Mouse (Mus musculus) G1E (cell line): ENCODE measurements at regions not wholly inside any gene's neighbourhood (a gene's known extent, or its start where the extent isn't known, plus 50 kb on each side); places are given as distances from the start of the nearest gene placed in this dataset.

ENCODE experiments used
- CTCF ChIP-seq: IDR thresholded peaks from 2 replicates; pipeline ENCODE4 v1.5.1; 2012; ENCODE audit warnings: low read depth, low read length, inconsistent platforms, mixed read lengths
- GATA1 ChIP-seq: IDR thresholded peaks from 2 replicates; pipeline ENCODE4 v1.6.1; 2012; ENCODE audit warnings: borderline replicate concordance, low read length, inconsistent platforms, mixed read lengths

- TF ChIP-seq CTCF (no peak), GATA1 (no peak)
These were observed 128.4 kb upstream of the Slc38a2 start for GRCm38 (mm10) chr15:96827931-96828330.
